In the genomic region with DNA sequence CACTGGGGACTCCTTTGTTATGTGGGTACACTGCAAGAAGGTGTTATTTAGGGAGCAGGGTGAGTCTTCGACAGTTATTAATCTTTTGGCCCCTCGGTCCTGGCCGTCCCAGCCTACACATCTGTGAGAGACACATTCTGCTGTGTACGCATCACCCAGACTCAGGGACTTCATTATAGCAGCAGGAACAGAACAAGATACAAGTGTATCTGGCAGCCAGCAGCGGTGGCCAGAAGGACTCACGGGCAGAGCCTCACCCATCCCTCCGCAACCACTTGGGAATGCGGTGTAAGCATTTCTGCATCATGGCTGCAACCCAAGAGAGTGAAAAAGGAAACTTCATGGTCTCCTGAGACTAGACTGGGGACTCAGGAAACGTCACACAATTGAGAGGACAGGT, we compare ENCODE assay signal across 11 mouse cellular contexts.
"Had no signal": no experiment of that assay in that cellular context is flagged by ENCODE, and none has a peak within 500 bp of the region (broad histone marks: within the 10 kb centered on the region; RNA-seq: fewer than 3 reads in every experiment).

No protein-coding gene starts in this region.

- H3K9me3 ChIP-seq: liver, embryonic 13.5 days; lung, embryonic 15.5 days; midbrain, embryonic 12.5 days had no signal

- H3K9ac ChIP-seq: liver, embryonic 13.5 days; liver, postnatal 0 days; lung, embryonic 15.5 days; midbrain, embryonic 12.5 days had no signal

- H3K4me1 ChIP-seq: midbrain, embryonic 12.5 days had no signal

- H3K36me3 ChIP-seq: liver, embryonic 13.5 days; lung, embryonic 15.5 days; midbrain, embryonic 12.5 days had no signal

- H3K27me3 ChIP-seq: liver, embryonic 13.5 days; lung, embryonic 15.5 days; midbrain, embryonic 12.5 days had no signal

- H3K4me2 ChIP-seq: liver, embryonic 13.5 days; lung, embryonic 15.5 days; midbrain, embryonic 12.5 days had no signal

- H3K27ac ChIP-seq: left cerebral cortex, adult 2 months; liver, embryonic 13.5 days; lung, embryonic 15.5 days; midbrain, embryonic 12.5 days had no signal

- DNase-seq: liver; liver, embryonic 13.5 days; liver, postnatal 0 days; right cerebral cortex, adult 18-20 months; right cerebral cortex, postnatal 25 days; thymus, adult 18-20 months; thymus, postnatal 25 days had no signal

- ATAC-seq: liver, postnatal 0 days; midbrain, embryonic 16.5 days had no signal

- H3K4me3 ChIP-seq: left cerebral cortex, adult 2 months; liver, embryonic 13.5 days; lung, embryonic 15.5 days; midbrain, embryonic 12.5 days had no signal
